Mouse (Mus musculus) small intestine, adult 2 months (tissue): ENCODE measurements around the gene Orai2.

ENCODE experiments used
- CTCF ChIP-seq: fragments of 200-500 bp; IDR thresholded peaks from 2 replicates; pipeline ENCODE4 v1.5.1; 2012; ENCODE audit warnings: low read depth, mild to moderate bottlenecking, control low read depth, inconsistent platforms, low read length, moderate library complexity, mixed read lengths; ENCODE audit not compliant: insufficient replicate concordance, insufficient read length; ENCODE audit errors: extremely low read depth
- POLR2A ChIP-seq: fragments of 200-500 bp; IDR thresholded peaks from 2 replicates; pipeline ENCODE4 v1.6.1; 2012; ENCODE audit warnings: low read depth, mild to moderate bottlenecking, control low read depth, inconsistent platforms, low read length, moderate library complexity

DNA sequence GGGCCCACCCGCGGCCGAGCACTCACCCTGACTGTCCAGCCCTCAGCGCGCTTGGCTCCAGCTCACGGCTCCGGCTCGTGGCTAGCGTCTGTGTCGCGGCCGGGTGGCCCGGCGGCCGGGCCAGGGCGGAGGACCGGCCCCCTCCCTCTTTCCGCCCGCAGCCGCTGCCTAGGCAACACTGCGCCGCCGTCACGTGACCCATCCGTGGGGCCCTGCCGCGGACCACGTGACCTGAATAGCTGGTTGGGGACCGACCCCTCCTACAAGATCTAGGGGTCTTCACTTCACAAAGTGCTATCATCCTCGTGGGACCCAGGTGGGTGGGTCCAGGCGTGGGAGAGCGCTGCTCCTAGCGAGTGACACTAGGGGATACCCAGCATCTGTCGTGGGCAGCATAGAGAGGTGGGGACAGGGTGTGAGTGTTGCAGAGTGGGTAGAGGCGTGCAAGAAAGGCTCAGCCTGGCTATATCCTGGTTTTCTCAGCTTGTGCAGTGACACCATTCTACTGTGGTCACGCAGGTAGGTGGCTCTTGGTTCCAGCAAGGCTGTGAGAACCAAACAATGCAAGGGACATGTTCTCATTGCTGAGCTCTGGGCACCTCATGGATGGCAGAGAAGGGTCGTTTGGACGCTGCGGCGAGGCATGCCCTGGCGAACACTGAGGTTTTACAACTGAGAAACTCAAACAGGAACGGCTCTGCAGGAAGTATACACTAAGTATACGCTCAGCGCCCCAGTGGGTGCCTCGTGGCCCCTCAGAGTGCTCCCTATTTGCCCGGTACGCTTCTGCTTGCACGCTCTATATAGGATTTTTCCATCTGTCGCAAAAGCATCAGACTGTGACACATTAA lies at the start of gene Orai2:
- TF ChIP-seq CTCF (no peak), POLR2A (no peak; the same call in none of the 2 replicates)
